ENCODE assay signal across 10 mouse cellular contexts in the genomic region with DNA sequence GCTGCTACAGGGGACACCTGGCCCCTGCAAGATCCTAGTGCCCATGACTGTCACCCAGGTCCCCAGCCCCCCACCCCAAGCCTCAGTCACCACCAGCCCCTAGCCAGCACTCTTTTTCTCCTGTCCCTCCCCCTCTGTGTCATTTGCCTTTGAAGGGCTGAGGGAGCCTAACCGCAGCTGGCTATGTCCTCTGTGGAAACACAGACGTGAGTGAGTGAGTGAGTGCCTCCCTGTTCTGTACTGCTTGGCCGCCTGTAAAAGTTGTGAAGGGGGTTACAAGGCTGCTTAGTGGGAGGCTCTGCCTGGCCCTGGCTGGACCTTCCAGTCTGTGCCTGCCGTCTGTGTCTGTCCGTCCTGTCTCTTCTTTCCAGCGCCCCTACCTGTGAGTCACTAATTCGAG. TPM values are rescaled to one million over a fixed set of nuclear protein-coding genes. Genes with fewer than 3 reads are reported as not detected.
DNase-seq lines count a peak whose midpoint lies in the region; ATAC-seq and TF ChIP-seq lines count a peak whose summit lies in the region.
"Had no signal": no experiment of that assay in that cellular context is flagged by ENCODE, and none has a peak within 500 bp of the region (broad histone marks: within the 10 kb centered on the region; RNA-seq: fewer than 3 reads in every experiment).

No protein-coding gene starts in this region.

- no peak overlapping the region for H3K4me2 ChIP-seq in forebrain, postnatal 0 days (ENCODE audit: low read depth)
- H3K4me2 ChIP-seq in forebrain, embryonic 15.5 days (replicated peaks) = no peak overlapping the region
- no peak overlapping the region for H3K4me2 ChIP-seq in hindbrain, embryonic 13.5 days
- H3K4me2 ChIP-seq in liver, embryonic 16.5 days (ENCODE audit: low read depth, low read length) = no peak overlapping the region
- no peak overlapping the region for H3K4me2 ChIP-seq in midbrain, embryonic 14.5 days (ENCODE audit: low read length)

- H3K79me2 ChIP-seq in liver, adult 2 months (ENCODE audit: control insufficient read depth, insufficient read depth, low read length) = no peaks in the 10 kb centered on the region

- H3K4me3 ChIP-seq in forebrain, postnatal 0 days (ENCODE audit: low read depth, low read length) = no peak overlapping the region
- no peak overlapping the region for H3K4me3 ChIP-seq in forebrain, embryonic 15.5 days
- no peak overlapping the region for H3K4me3 ChIP-seq in liver, adult 2 months (ENCODE audit: insufficient read depth, low read depth, low read length)
- H3K4me3 ChIP-seq in hindbrain, embryonic 13.5 days = no peak overlapping the region
- H3K4me3 ChIP-seq in liver, embryonic 16.5 days (ENCODE audit: low read depth, low read length) = no peak overlapping the region
- no peak overlapping the region for H3K4me3 ChIP-seq in midbrain, embryonic 14.5 days (replicated peaks; ENCODE audit: low read depth, low read length)
- H3K4me3 ChIP-seq: layer of hippocampus, adult 2 months had no signal

- H3K27me3 ChIP-seq in forebrain, postnatal 0 days (ENCODE audit: insufficient read depth, low read length) = no peaks in the 10 kb centered on the region
- H3K27me3 ChIP-seq in forebrain, embryonic 15.5 days = no peaks in the 10 kb centered on the region
- no peaks in the 10 kb centered on the region for H3K27me3 ChIP-seq in liver, adult 2 months (ENCODE audit: control insufficient read depth, insufficient read depth, low read length)
- 0 out of 2 replicates have a peak, but pooled peaks cover 4% of the 10 kb centered on the region for H3K27me3 ChIP-seq in hindbrain, embryonic 13.5 days
- H3K27me3 ChIP-seq in liver, embryonic 16.5 days (ENCODE audit: control insufficient read depth, insufficient read depth, low read depth, low read length) = no peaks in the 10 kb centered on the region
- no peaks in the 10 kb centered on the region for H3K27me3 ChIP-seq in midbrain, embryonic 14.5 days (ENCODE audit: control insufficient read depth, insufficient read depth, low read length)

- no peak for DNase-seq in forebrain, postnatal 0 days
- DNase-seq in liver, adult 2 months (ENCODE audit: extremely low read depth, low read depth, low spot score) = no peak
- DNase-seq in liver = no peak
- DNase-seq in spleen, adult 18-20 months = no peak
- no peak for DNase-seq in midbrain, embryonic 14.5 days
- DNase-seq: right cerebral cortex, adult 18-20 months had no signal

- 59% methylated on average over 7 of the region's 7 CpGs for WGBS in forebrain, postnatal 0 days
- WGBS in forebrain, embryonic 15.5 days = 61% methylated on average over 7 of the region's 7 CpGs
- WGBS in liver, adult 2 months = 36% methylated on average over 7 of the region's 7 CpGs
- 60% methylated on average over 7 of the region's 7 CpGs for WGBS in hindbrain, embryonic 13.5 days
- WGBS in liver, embryonic 16.5 days (ENCODE audit: insufficient replicate concordance) = 49% methylated on average over 7 of the region's 7 CpGs
- WGBS in midbrain, embryonic 14.5 days = 50% methylated on average over 7 of the region's 7 CpGs

- no peak for TF ChIP-seq CTCF in forebrain, postnatal 0 days (IDR thresholded peaks at IDR 0.05; ENCODE audit: low read depth)
- no peak for TF ChIP-seq CTCF in liver, adult 2 months (IDR thresholded peaks at IDR 0.05; ENCODE audit: low read depth, low read length)

- TF ChIP-seq POLR2A in liver, adult 2 months (IDR thresholded peaks at IDR 0.05; ENCODE audit: extremely low read depth, insufficient read depth, low read length) = no peak

- no peak overlapping the region for H3K9ac ChIP-seq in forebrain, postnatal 0 days
- H3K9ac ChIP-seq in forebrain, embryonic 15.5 days (replicated peaks) = no peak overlapping the region
- H3K9ac ChIP-seq in liver, adult 2 months (ENCODE audit: low read depth, low read length) = peak overlapping the region; percentile 42
- no peak overlapping the region for H3K9ac ChIP-seq in hindbrain, embryonic 13.5 days
- H3K9ac ChIP-seq in liver, embryonic 16.5 days (ENCODE audit: low read depth, low read length) = no peak overlapping the region
- no peak overlapping the region for H3K9ac ChIP-seq in midbrain, embryonic 14.5 days (replicated peaks; ENCODE audit: low read length)

- peak; percentile 32; the same call in 1 of the 2 replicates for ATAC-seq in forebrain, postnatal 0 days
- ATAC-seq in forebrain, embryonic 15.5 days (replicated peaks) = no peak
- ATAC-seq in hindbrain, embryonic 13.5 days (ENCODE audit: low FRiP score) = no peak
- no peak; the same call in 1 of the 2 replicates for ATAC-seq in liver, embryonic 16.5 days (ENCODE audit: low read depth)
- ATAC-seq in midbrain, embryonic 14.5 days (ENCODE audit: low FRiP score, low TSS enrichment) = no peak

- H3K9me3 ChIP-seq in forebrain, postnatal 0 days (ENCODE audit: low read length) = no peaks in the 10 kb centered on the region
- H3K9me3 ChIP-seq in forebrain, embryonic 15.5 days = no peaks in the 10 kb centered on the region
- no peaks in the 10 kb centered on the region for H3K9me3 ChIP-seq in hindbrain, embryonic 13.5 days
- H3K9me3 ChIP-seq in liver, embryonic 16.5 days (replicated peaks; ENCODE audit: control insufficient read depth, low read length) = no peaks in the 10 kb centered on the region
- no peaks in the 10 kb centered on the region for H3K9me3 ChIP-seq in midbrain, embryonic 14.5 days (ENCODE audit: control insufficient read depth, low read length)

- no peaks in the 10 kb centered on the region for H3K36me3 ChIP-seq in forebrain, postnatal 0 days (ENCODE audit: insufficient read depth)
- no peaks in the 10 kb centered on the region for H3K36me3 ChIP-seq in forebrain, embryonic 15.5 days
- no peaks in the 10 kb centered on the region for H3K36me3 ChIP-seq in liver, adult 2 months (ENCODE audit: control insufficient read depth, insufficient read depth, low read length)
- H3K36me3 ChIP-seq in hindbrain, embryonic 13.5 days = no peaks in the 10 kb centered on the region
- no peaks in the 10 kb centered on the region for H3K36me3 ChIP-seq in liver, embryonic 16.5 days (ENCODE audit: control insufficient read depth, insufficient read depth)
- no peaks in the 10 kb centered on the region for H3K36me3 ChIP-seq in midbrain, embryonic 14.5 days (ENCODE audit: control insufficient read depth, insufficient read depth, low read length)

- H3K4me1 ChIP-seq in forebrain, postnatal 0 days (ENCODE audit: insufficient read depth) = no peaks in the 10 kb centered on the region
- H3K4me1 ChIP-seq in forebrain, embryonic 15.5 days = peaks cover 7% of the 10 kb centered on the region; the same call in 1 of the 2 replicates
- H3K4me1 ChIP-seq in liver, adult 2 months (ENCODE audit: control insufficient read depth, insufficient read depth, low read length) = peaks cover 28% of the 10 kb centered on the region
- 0 out of 2 replicates have a peak, but pooled peaks cover 8% of the 10 kb centered on the region for H3K4me1 ChIP-seq in hindbrain, embryonic 13.5 days (replicated peaks)
- no peaks in the 10 kb centered on the region; the same call in 1 of the 2 replicates for H3K4me1 ChIP-seq in liver, embryonic 16.5 days (ENCODE audit: control insufficient read depth, low read depth, low read length)
- H3K4me1 ChIP-seq in midbrain, embryonic 14.5 days (ENCODE audit: control insufficient read depth, insufficient read depth, low read length) = no peaks in the 10 kb centered on the region

- no peak overlapping the region for H3K27ac ChIP-seq in forebrain, postnatal 0 days (ENCODE audit: low read depth, low read length)
- no peak overlapping the region for H3K27ac ChIP-seq in forebrain, embryonic 15.5 days (replicated peaks)
- peak overlapping the region; percentile 85 for H3K27ac ChIP-seq in liver, adult 2 months (replicated peaks; ENCODE audit: insufficient read depth, low read depth, low read length)
- 0 out of 2 replicates have a peak overlapping the region, but pooled peaks have one; percentile 23 for H3K27ac ChIP-seq in hindbrain, embryonic 13.5 days
- peak overlapping the region; percentile 81 for H3K27ac ChIP-seq in liver, embryonic 16.5 days (ENCODE audit: low read length)
- H3K27ac ChIP-seq in midbrain, embryonic 14.5 days (replicated peaks; ENCODE audit: low read depth, low read length) = no peak overlapping the region
- H3K27ac ChIP-seq: layer of hippocampus, adult 2 months had no signal

RNA-seq across cellular contexts. Expression of gene Iffo2, which starts 5.4 kb away (rescaled TPM):
- 13.8 and 15.8 TPM in 2 replicates for total RNA-seq in forebrain, postnatal 0 days (2014; rRNA removed)
- polyA plus RNA-seq in forebrain, postnatal 0 days (2015; fragmentation: Nextera tagmentation; extraction: Ambion mirVana) = 3.5 and 5.3 TPM in 2 replicates
- polyA plus RNA-seq in forebrain, embryonic 15.5 days (2015; fragmentation: Nextera tagmentation; extraction: Ambion mirVana) = 4.6 and 5.7 TPM in 2 replicates
- 4.3 and 5.4 TPM in 2 replicates for total RNA-seq in liver, adult 2 months (2014; rRNA removed)
- polyA plus RNA-seq in liver, adult 2 months (2012; rRNA removed) = 5.3 and 7.0 TPM in 2 replicates
- 4.4 and 4.7 TPM in 2 replicates for polyA plus RNA-seq in hindbrain, embryonic 13.5 days (2015; fragmentation: Nextera tagmentation; extraction: Ambion mirVana)
- 0.44 and 0.66 TPM in 2 replicates for polyA plus RNA-seq in liver, embryonic 16.5 days (2015; fragmentation: Nextera tagmentation; extraction: Ambion mirVana)
- 5.2 and 6.2 TPM in 2 replicates for polyA plus RNA-seq in midbrain, embryonic 14.5 days (2014; fragmentation: Nextera tagmentation; extraction: Ambion mirVana)

Comparison
In these comparisons a context has a peak if more than half of its experiments do, and no peak if none do; other contexts are left out.
1. H3K27ac ChIP-seq: peak in liver, adult 2 months (single experiment), hindbrain, embryonic 13.5 days (single experiment) and liver, embryonic 16.5 days (single experiment); none in forebrain, postnatal 0 days (single experiment), forebrain, embryonic 15.5 days (single experiment) and midbrain, embryonic 14.5 days (single experiment).